Mouse (Mus musculus) midbrain, embryonic 15.5 days (tissue): ENCODE measurements at regions not wholly inside any gene's neighbourhood (a gene's known extent, or its start where the extent isn't known, plus 50 kb on each side); places are given as distances from the start of the nearest gene placed in this dataset.

ENCODE experiments used
- ATAC-seq: fragments of 200-750 bp; cut with Nextera tagmentation; replicated peaks from 2 replicates; pipeline ENCODE4 v1.8.0; 2017; ENCODE audit warnings: moderate TSS enrichment
- H3K27ac ChIP-seq: fragments of 300-500 bp; sonication (generic); 2 replicates; pipeline ENCODE4 v1.5.1; 2015; ENCODE audit warnings: mild to moderate bottlenecking, inconsistent platforms
- H3K27me3 ChIP-seq: fragments of 300-500 bp; sonication (generic); replicated peaks from 2 replicates; pipeline ENCODE4 v1.6.1; 2015; ENCODE audit warnings: inconsistent platforms
- H3K36me3 ChIP-seq: fragments of 300-500 bp; sonication (generic); replicated peaks from 2 replicates; pipeline ENCODE4 v1.6.1; 2015; ENCODE audit warnings: inconsistent platforms
- H3K4me1 ChIP-seq: fragments of 300-500 bp; sonication (generic); 2 replicates; pipeline ENCODE4 v1.6.1; 2015; ENCODE audit warnings: inconsistent platforms
- H3K4me2 ChIP-seq: fragments of 300-500 bp; sonication (generic); 2 replicates; pipeline ENCODE4 v1.6.1; 2015; ENCODE audit warnings: inconsistent platforms, mild to moderate bottlenecking, moderate library complexity
- H3K4me3 ChIP-seq: fragments of 300-500 bp; sonication (generic); 2 replicates; pipeline ENCODE4 v1.5.1; 2015; ENCODE audit warnings: mild to moderate bottlenecking, inconsistent platforms
- H3K9ac ChIP-seq: fragments of 300-500 bp; sonication (generic); 2 replicates; pipeline ENCODE4 v1.6.1; 2015; ENCODE audit warnings: mild to moderate bottlenecking, inconsistent platforms
- H3K9me3 ChIP-seq: fragments of 300-500 bp; sonication (generic); 2 replicates; pipeline ENCODE4 v1.6.1; 2016; ENCODE audit warnings: inconsistent platforms
- WGBS: fragments of 180-500 bp; shearing (Covaris S2); methylation state at CpG from one replicate; pipeline ENCODE4 v1.1.7; 2015; ENCODE audit warnings: mixed read lengths; 5-methylcytosine and 5-hydroxymethylcytosine counted together

DNA sequence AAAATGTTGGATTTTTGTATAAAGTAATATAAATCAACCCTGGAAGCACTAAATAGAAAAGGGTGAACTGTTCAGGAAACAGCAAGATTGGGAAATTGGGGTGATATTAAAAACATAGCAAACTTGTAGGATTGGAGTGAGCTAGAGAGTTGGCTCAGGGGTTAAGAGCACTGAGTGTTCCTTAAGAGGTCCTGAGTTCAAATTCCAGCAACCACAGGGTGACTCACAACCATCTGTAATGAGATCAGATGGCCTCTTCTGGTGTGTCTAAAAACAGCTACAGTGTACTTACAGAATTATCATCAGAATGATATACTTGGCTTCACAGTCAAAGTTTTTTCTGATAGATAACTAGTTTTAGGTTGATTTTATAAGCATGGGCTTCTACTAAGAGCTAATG lies 73.8 kb upstream of the Mbnl1 start:
- Histone ChIP-seq H3K36me3 (no peaks in the 10 kb centered on the region), H3K4me2 (no peak overlapping the region), H3K27me3 (no peaks in the 10 kb centered on the region), H3K9me3 (no peaks in the 10 kb centered on the region), H3K9ac (no peak overlapping the region), H3K27ac (no peak overlapping the region), H3K4me1 (no peaks in the 10 kb centered on the region), H3K4me3 (no peak overlapping the region)
- ATAC-seq = no peak

GRCm38 (mm10) chr3:60402251-60402830 lies 70.3 kb upstream of the Mbnl1 start:
- Histone ChIP-seq H3K4me1 (no peaks in the 10 kb centered on the region), H3K4me3 (no peak overlapping the region), H3K36me3 (no peaks in the 10 kb centered on the region), H3K27me3 (no peaks in the 10 kb centered on the region), H3K4me2 (no peak overlapping the region), H3K27ac (no peak overlapping the region), H3K9ac (no peak overlapping the region), H3K9me3 (no peaks in the 10 kb centered on the region)
- 88% methylated on average over 5 of the region's 5 CpGs for WGBS
- ATAC-seq = no peak

- Histone ChIP-seq H3K4me2 (no peak overlapping the region), H3K4me1 (no peaks in the 10 kb centered on the region), H3K4me3 (no peak overlapping the region), H3K36me3 (no peaks in the 10 kb centered on the region), H3K27me3 (no peaks in the 10 kb centered on the region), H3K9ac (no peak overlapping the region), H3K27ac (no peak overlapping the region), H3K9me3 (no peaks in the 10 kb centered on the region)
- 90% methylated on average over 2 of the region's 2 CpGs for WGBS
- ATAC-seq = no peak
Measured at GRCm38 (mm10) chr3:60407426-60407825, 65.2 kb upstream of the Mbnl1 start.

GRCm38 (mm10) chr3:60407906-60408305 lies 64.7 kb upstream of the Mbnl1 start:
- Histone ChIP-seq H3K36me3 (no peaks in the 10 kb centered on the region), H3K4me3 (no peak overlapping the region), H3K27ac (no peak overlapping the region), H3K27me3 (no peaks in the 10 kb centered on the region), H3K9me3 (no peaks in the 10 kb centered on the region), H3K9ac (no peak overlapping the region), H3K4me2 (no peak overlapping the region), H3K4me1 (no peaks in the 10 kb centered on the region)
- WGBS = 62% methylated on average over 1 of the region's 1 CpGs
- no peak for ATAC-seq

DNA sequence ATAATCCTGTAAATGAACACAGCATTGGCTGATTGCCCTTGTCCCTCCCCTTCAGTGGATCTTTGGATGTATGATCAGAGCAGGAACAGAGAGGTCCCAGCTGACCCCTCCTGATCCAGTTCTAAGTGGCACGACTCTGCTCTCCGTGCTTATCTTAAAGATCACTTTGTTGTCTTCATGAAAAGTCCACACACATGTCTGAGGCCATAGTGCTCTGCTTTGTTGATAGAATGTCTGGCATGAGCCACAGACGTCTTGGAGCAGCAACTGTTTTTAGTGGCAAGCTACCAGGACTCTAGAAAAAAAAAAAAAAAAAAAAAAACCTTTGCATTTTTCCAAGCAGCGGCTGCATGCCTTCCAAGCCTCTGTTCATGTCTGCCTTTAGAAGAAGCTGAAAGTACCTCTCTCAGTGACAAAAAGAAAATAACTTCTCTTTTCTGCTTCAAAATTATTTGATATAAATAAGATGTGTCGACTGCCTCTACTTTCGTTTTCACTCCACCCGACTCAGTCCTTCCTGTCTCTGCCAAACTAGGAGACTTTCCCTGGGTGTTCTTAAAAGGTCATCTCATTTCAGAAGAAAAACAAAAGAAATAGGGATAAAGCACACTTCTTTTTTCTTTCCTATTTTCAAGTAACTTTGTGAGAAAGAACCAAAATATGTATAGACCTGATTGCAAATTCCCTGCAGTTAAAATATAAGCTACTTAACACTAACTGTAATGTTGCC lies 63.9 kb upstream of the Mbnl1 start:
- H3K4me3 ChIP-seq = no peak overlapping the region
- WGBS = 53% methylated on average over 7 of the region's 7 CpGs
- H3K4me2 ChIP-seq = no peak overlapping the region
- ATAC-seq = no peak
- H3K4me1 ChIP-seq = no peaks in the 10 kb centered on the region
- no peaks in the 10 kb centered on the region for H3K9me3 ChIP-seq
- no peak overlapping the region for H3K9ac ChIP-seq
- no peaks in the 10 kb centered on the region for H3K36me3 ChIP-seq
- no peaks in the 10 kb centered on the region for H3K27me3 ChIP-seq
- no peak overlapping the region for H3K27ac ChIP-seq

DNA sequence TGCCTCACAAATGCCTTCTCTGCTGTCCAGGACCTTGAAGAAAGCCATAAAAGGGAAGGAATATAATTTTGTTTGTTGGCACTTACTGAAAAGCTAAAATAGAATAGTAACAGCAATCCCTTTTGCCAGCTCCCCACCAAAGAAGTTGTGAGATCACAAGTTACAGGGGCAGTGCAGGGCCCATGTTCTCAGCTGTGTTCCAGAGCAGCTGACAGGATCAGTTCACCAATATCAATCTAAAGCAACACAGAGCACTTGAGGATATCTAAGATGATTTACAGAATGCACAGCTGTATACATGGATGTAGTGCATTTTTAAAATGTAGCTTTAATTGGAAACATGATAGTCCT lies 63.4 kb upstream of the Mbnl1 start:
- H3K27ac ChIP-seq = no peak overlapping the region
- no peaks in the 10 kb centered on the region for H3K4me1 ChIP-seq
- no peaks in the 10 kb centered on the region for H3K9me3 ChIP-seq
- no peaks in the 10 kb centered on the region for H3K27me3 ChIP-seq
- H3K4me2 ChIP-seq = no peak overlapping the region
- no peaks in the 10 kb centered on the region for H3K36me3 ChIP-seq
- no peak overlapping the region for H3K9ac ChIP-seq
- H3K4me3 ChIP-seq = no peak overlapping the region
- ATAC-seq = no peak

GRCm38 (mm10) chr3:60411746-60412145 lies 60.9 kb upstream of the Mbnl1 start:
- H3K36me3 ChIP-seq = no peaks in the 10 kb centered on the region
- no peak for ATAC-seq
- no peaks in the 10 kb centered on the region for H3K9me3 ChIP-seq
- no peaks in the 10 kb centered on the region for H3K27me3 ChIP-seq
- no peak overlapping the region for H3K27ac ChIP-seq
- H3K4me2 ChIP-seq = no peak overlapping the region
- WGBS = 88% methylated on average over 1 of the region's 1 CpGs
- no peaks in the 10 kb centered on the region for H3K4me1 ChIP-seq
- no peak overlapping the region for H3K9ac ChIP-seq
- no peak overlapping the region for H3K4me3 ChIP-seq

- H3K27ac ChIP-seq = no peak overlapping the region
- H3K9ac ChIP-seq = no peak overlapping the region
- H3K4me1 ChIP-seq = no peaks in the 10 kb centered on the region
- no peaks in the 10 kb centered on the region for H3K9me3 ChIP-seq
- no peaks in the 10 kb centered on the region for H3K27me3 ChIP-seq
- no peak overlapping the region for H3K4me2 ChIP-seq
- H3K36me3 ChIP-seq = no peaks in the 10 kb centered on the region
- no peak overlapping the region for H3K4me3 ChIP-seq
- no peak for ATAC-seq
Measured at GRCm38 (mm10) chr3:60412206-60412605, 60.4 kb upstream of the Mbnl1 start.

GRCm38 (mm10) chr3:60413749-60414148 lies 58.9 kb upstream of the Mbnl1 start:
- Histone ChIP-seq H3K27ac (no peak overlapping the region), H3K9ac (no peak overlapping the region), H3K4me3 (no peak overlapping the region), H3K4me2 (no peak overlapping the region), H3K27me3 (no peaks in the 10 kb centered on the region), H3K4me1 (no peaks in the 10 kb centered on the region), H3K9me3 (no peaks in the 10 kb centered on the region), H3K36me3 (no peaks in the 10 kb centered on the region)
- no peak for ATAC-seq
- 68% methylated on average over 3 of the region's 3 CpGs for WGBS

DNA sequence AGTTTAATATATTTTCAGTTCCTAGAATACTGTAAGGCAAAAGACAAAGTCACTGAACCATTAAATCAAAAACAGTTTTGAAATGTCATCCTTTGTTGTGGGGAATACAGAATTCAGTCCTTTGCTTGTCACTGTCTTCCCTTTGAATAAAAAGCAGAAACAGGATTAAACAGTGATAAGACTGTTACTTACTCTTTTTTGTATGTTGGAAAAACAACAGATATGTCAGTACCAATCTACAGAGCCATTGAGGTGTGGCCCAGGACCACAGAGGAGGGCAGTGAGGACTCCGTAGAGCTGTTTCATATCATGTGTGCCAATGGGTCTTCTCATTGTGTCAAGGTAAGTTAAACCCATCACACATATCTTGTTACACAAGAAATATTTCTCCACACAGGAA lies 55.6 kb upstream of the Mbnl1 start:
- 90% methylated on average over 1 of the region's 1 CpGs for WGBS
- H3K27me3 ChIP-seq = no peaks in the 10 kb centered on the region
- no peaks in the 10 kb centered on the region for H3K4me1 ChIP-seq
- H3K36me3 ChIP-seq = no peaks in the 10 kb centered on the region
- ATAC-seq = no peak
- no peak overlapping the region for H3K4me2 ChIP-seq
- H3K9ac ChIP-seq = no peak overlapping the region
- H3K27ac ChIP-seq = no peak overlapping the region
- no peaks in the 10 kb centered on the region for H3K9me3 ChIP-seq
- H3K4me3 ChIP-seq = no peak overlapping the region

GRCm38 (mm10) chr3:60418652-60419051 lies 54.0 kb upstream of the Mbnl1 start:
- Histone ChIP-seq H3K4me3 (no peak overlapping the region), H3K36me3 (no peaks in the 10 kb centered on the region), H3K27ac (no peak overlapping the region), H3K27me3 (no peaks in the 10 kb centered on the region), H3K9ac (no peak overlapping the region), H3K9me3 (no peaks in the 10 kb centered on the region), H3K4me2 (no peak overlapping the region), H3K4me1 (no peaks in the 10 kb centered on the region)
- ATAC-seq = no peak

DNA sequence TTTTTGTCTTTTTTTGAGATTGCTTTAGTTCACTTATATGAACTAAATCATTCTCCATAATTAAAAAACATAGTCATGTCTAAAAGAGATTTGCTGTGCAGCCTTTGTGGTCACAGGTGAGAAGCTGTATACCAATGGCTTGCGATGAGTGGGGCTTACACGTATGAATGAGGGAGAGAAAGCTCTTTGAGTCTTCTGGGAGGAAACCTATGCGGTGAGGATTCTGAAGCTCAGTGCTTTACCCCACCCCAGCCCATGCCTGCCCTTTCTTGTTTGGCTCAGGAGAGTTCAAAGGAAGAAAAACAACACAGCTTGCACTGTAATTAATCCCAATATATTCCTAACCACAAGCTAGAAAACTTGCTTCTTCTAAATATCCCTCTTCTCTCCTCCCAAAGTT lies 53.4 kb upstream of the Mbnl1 start:
- Histone ChIP-seq H3K36me3 (no peaks in the 10 kb centered on the region), H3K4me3 (no peak overlapping the region), H3K27me3 (no peaks in the 10 kb centered on the region), H3K9me3 (no peaks in the 10 kb centered on the region), H3K9ac (no peak overlapping the region), H3K27ac (no peak overlapping the region), H3K4me2 (no peak overlapping the region), H3K4me1 (no peaks in the 10 kb centered on the region)
- ATAC-seq = no peak
- WGBS = 90% methylated on average over 3 of the region's 3 CpGs
